Mouse (Mus musculus): ENCODE data around the gene Rnf212. TPM values are rescaled to one million over a fixed set of nuclear protein-coding genes. Genes with fewer than 3 reads are reported as not detected.

Gene Rnf212
- polyA plus RNA-seq, 1 experiment from 2014 or later, result not detected

GRCm38 (mm10) chr5:108703754-108704626 is 70.8 kb downstream of the Rnf212 start:
- Histone ChIP-seq H3K27me3 (ENCODE audit: control insufficient read depth, insufficient read depth, low read length) (no peaks in the 10 kb centered on the region), H3K4me2 (replicated peaks) (no peak overlapping the region), H3K4me3 (replicated peaks; ENCODE audit: low read length) (no peak overlapping the region), H3K9me3 (ENCODE audit: control insufficient read depth, low read length) (no peaks in the 10 kb centered on the region), H3K4me1 (replicated peaks; ENCODE audit: control insufficient read depth, insufficient read depth, low read length) (no peaks in the 10 kb centered on the region), H3K36me3 (replicated peaks; ENCODE audit: control insufficient read depth, insufficient read depth) (no peaks in the 10 kb centered on the region; the same call in 1 of the 2 replicates), H3K27ac (no peak overlapping the region), H3K9ac (no peak overlapping the region)
- no peak for DNase-seq (ENCODE audit: low spot score)
- WGBS, result 87% methylated on average over 12 of the region's 12 CpGs
- ATAC-seq (ENCODE audit: low FRiP score), result no peak

- no peak for DNase-seq (ENCODE audit: low spot score)
- Histone ChIP-seq H3K27ac (no peak overlapping the region), H3K4me1 (replicated peaks; ENCODE audit: control insufficient read depth, insufficient read depth, low read length) (peaks cover 4% of the 10 kb centered on the region; the same call in 1 of the 2 replicates), H3K9me3 (ENCODE audit: control insufficient read depth, low read length) (no peaks in the 10 kb centered on the region), H3K9ac (no peak overlapping the region), H3K4me3 (replicated peaks; ENCODE audit: low read length) (no peak overlapping the region), H3K36me3 (replicated peaks; ENCODE audit: control insufficient read depth, insufficient read depth) (no peaks in the 10 kb centered on the region; the same call in 1 of the 2 replicates), H3K27me3 (ENCODE audit: control insufficient read depth, insufficient read depth, low read length) (no peaks in the 10 kb centered on the region), H3K4me2 (replicated peaks) (no peak overlapping the region)
- 57% methylated on average over 10 of the region's 10 CpGs for WGBS
- ATAC-seq (ENCODE audit: low FRiP score), result no peak
Observed at GRCm38 (mm10) chr5:108701341-108702021, 73.3 kb downstream of the Rnf212 start.

GRCm38 (mm10) chr5:108700346-108700745 is 74.4 kb downstream of the Rnf212 start:
- ATAC-seq (ENCODE audit: low FRiP score), result no peak
- 48% methylated on average over 3 of the region's 3 CpGs for WGBS

DNA sequence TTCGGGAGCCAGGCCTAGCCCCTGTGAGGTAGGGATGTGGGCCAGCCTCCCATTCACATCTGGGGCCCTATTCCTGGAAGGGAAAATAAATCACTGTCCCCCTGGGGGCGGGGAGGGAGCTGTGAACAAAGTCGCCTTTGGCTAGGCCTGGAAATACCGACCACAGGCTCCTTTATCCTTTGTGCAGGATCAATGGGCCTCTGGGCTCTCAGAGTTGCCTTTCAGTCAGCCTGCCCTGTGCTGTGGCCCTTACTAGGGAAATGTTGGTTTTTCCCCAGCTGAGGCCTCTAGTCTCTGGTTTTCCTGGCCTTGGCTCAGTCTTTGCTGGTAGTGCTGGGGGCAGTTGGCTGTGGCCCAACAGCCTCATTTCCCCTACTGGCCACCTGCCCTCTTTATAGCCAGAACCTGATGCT is 77.4 kb downstream of the Rnf212 start:
- no peaks in the 10 kb centered on the region for H3K36me3 ChIP-seq (replicated peaks; ENCODE audit: control insufficient read depth, insufficient read depth)
- DNase-seq (ENCODE audit: low spot score), result peak; percentile 52
- H3K4me1 ChIP-seq (replicated peaks; ENCODE audit: control insufficient read depth, insufficient read depth, low read length), result peaks cover 9% of the 10 kb centered on the region; the same call in 1 of the 2 replicates

More at GRCm38 (mm10) chr5:108700346-108700745, 74.4 kb downstream of the Rnf212 start:
- H3K4me1 ChIP-seq (replicated peaks; ENCODE audit: control insufficient read depth, insufficient read depth, low read length), result peaks cover 4% of the 10 kb centered on the region; the same call in 1 of the 2 replicates
- H3K9ac ChIP-seq, result no peak overlapping the region
- H3K27me3 ChIP-seq (ENCODE audit: control insufficient read depth, insufficient read depth, low read length), result peaks cover 4% of the 10 kb centered on the region; the same call in 1 of the 2 replicates
- no peaks in the 10 kb centered on the region for H3K9me3 ChIP-seq (ENCODE audit: control insufficient read depth, low read length)
- DNase-seq (ENCODE audit: low spot score), result no peak
- H3K4me2 ChIP-seq (replicated peaks), result no peak overlapping the region
- H3K27ac ChIP-seq, result no peak overlapping the region
- no peaks in the 10 kb centered on the region for H3K36me3 ChIP-seq (replicated peaks; ENCODE audit: control insufficient read depth, insufficient read depth)
- no peak overlapping the region for H3K4me3 ChIP-seq (replicated peaks; ENCODE audit: low read length)

DNA sequence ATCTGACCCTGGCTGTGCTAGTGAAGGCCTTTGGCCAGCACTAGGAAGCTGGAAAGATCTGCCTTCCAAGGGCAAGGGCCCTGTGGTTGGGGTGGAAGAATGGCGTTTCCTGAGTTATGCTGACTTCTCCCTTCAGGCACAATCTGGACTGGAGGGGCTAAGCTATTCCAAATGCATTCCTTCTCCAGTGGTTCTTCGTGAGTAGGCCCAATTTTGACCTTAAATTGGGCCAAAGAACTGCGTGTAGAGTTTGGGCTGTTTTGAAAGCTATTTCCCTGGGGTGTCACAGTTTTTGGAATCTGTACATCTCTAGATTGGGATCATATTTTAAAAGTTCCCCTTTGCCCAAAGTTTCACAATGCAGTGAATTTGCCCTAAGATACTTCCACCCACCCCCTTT is 78.2 kb downstream of the Rnf212 start:
- Histone ChIP-seq H3K4me3 (replicated peaks; ENCODE audit: low read length) (no peak overlapping the region), H3K9me3 (ENCODE audit: control insufficient read depth, low read length) (no peaks in the 10 kb centered on the region), H3K9ac (no peak overlapping the region), H3K27me3 (ENCODE audit: control insufficient read depth, insufficient read depth, low read length) (peaks cover 30% of the 10 kb centered on the region; the same call in 1 of the 2 replicates), H3K4me2 (replicated peaks) (no peak overlapping the region), H3K36me3 (replicated peaks; ENCODE audit: control insufficient read depth, insufficient read depth) (no peaks in the 10 kb centered on the region), H3K27ac (peak overlapping the region; percentile 14; the same call in 1 of the 2 replicates), H3K4me1 (replicated peaks; ENCODE audit: control insufficient read depth, insufficient read depth, low read length) (peaks cover 9% of the 10 kb centered on the region; the same call in 1 of the 2 replicates)
- ATAC-seq (ENCODE audit: low FRiP score) (no peak), DNase-seq (ENCODE audit: low spot score) (no peak)
- WGBS, result 65% methylated on average over 3 of the region's 3 CpGs

More for the DNA sequence above, 77.4 kb downstream of the Rnf212 start:
- WGBS, result 21% methylated on average over 4 of the region's 4 CpGs
- Histone ChIP-seq H3K27me3 (ENCODE audit: control insufficient read depth, insufficient read depth, low read length) (peaks cover 23% of the 10 kb centered on the region; the same call in 1 of the 2 replicates), H3K27ac (peak overlapping the region; percentile 47), H3K4me3 (replicated peaks; ENCODE audit: low read length) (no peak overlapping the region), H3K9ac (no peak overlapping the region), H3K9me3 (ENCODE audit: control insufficient read depth, low read length) (no peaks in the 10 kb centered on the region), H3K4me2 (replicated peaks) (no peak overlapping the region)
- ATAC-seq (ENCODE audit: low FRiP score), result peak; percentile 38; the same call in 1 of the 2 replicates

DNA sequence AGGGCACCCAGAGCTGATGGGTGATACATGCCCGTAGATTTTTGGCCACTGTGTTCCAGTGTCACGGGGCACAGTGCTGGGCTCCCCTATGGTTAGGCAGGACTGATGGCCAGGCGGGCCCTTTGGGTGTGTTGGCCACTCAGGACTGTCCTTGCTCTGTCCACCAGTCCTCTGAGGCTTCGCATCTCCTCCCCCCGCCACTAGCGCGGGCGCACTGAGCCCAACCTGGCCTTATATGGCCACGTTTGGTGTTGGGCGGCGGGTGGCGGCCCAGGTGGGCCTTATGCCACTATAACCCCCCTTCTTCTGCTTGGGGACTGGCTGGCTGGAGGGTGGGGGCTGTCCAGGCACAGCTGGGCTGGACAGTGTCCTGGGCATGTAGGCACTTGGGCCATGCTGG is 78.9 kb downstream of the Rnf212 start:
- WGBS, result 95% methylated on average over 12 of the region's 12 CpGs
- no peak for DNase-seq (ENCODE audit: low spot score)
- Histone ChIP-seq H3K4me1 (replicated peaks; ENCODE audit: control insufficient read depth, insufficient read depth, low read length) (peaks cover 9% of the 10 kb centered on the region; the same call in 1 of the 2 replicates), H3K4me3 (replicated peaks; ENCODE audit: low read length) (no peak overlapping the region), H3K4me2 (replicated peaks) (no peak overlapping the region), H3K27me3 (ENCODE audit: control insufficient read depth, insufficient read depth, low read length) (peaks cover 30% of the 10 kb centered on the region; the same call in 1 of the 2 replicates), H3K36me3 (replicated peaks; ENCODE audit: control insufficient read depth, insufficient read depth) (no peaks in the 10 kb centered on the region), H3K9ac (no peak overlapping the region), H3K9me3 (ENCODE audit: control insufficient read depth, low read length) (no peaks in the 10 kb centered on the region), H3K27ac (no peak overlapping the region)
- ATAC-seq (ENCODE audit: low FRiP score), result no peak

DNA sequence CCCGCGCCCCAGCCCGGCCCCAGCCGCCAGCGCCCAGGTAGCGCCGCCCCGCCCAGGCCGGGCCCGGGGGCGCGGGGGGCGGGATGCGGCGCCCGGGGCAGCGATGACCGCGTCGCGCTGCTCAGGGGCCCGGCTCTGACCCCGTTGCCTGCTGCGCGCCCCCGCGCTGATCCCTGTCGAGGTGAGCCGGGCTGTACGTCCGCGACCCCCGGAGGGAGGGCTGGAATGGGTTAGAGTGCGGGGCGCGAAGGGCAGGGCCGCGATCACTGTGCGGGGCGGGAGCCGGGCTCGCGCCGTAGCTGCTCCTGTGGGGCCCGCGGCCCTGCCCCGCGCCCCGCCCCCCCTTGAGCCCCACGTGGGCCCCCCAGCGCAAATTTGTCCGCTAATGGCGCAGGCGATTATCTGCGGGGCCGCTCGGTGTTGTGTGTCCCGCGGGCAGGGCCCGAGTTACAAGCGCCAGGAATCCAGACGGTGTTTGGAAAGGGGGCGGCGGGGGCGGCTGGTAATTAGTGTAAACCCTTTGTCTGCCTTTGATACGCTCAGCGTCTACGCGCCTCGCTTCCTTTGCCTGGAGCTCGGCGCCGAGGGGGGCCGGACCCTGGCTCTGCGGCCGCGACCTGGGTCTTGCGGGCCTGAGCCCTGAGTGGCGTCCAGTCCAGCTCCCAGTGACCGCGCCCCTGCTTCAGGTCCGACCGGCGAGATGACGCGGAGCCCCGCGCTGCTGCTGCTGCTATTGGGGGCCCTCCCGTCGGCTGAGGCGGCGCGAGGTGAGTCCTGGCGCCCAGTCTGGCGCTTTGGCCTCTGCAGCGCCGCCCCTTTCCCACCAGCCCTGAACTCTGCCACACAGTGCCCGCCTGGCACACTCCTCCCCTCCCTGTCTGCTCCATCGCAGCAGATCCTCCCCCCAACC is 80.2 kb downstream of the Rnf212 start:
- Histone ChIP-seq H3K9ac (peak overlapping the region; percentile 50), H3K27me3 (ENCODE audit: control insufficient read depth, insufficient read depth, low read length) (peaks cover 30% of the 10 kb centered on the region; the same call in 1 of the 2 replicates), H3K36me3 (replicated peaks; ENCODE audit: control insufficient read depth, insufficient read depth) (no peaks in the 10 kb centered on the region), H3K4me2 (replicated peaks) (peak overlapping the region; percentile 89), H3K9me3 (ENCODE audit: control insufficient read depth, low read length) (no peaks in the 10 kb centered on the region), H3K4me1 (replicated peaks; ENCODE audit: control insufficient read depth, insufficient read depth, low read length) (peaks cover 9% of the 10 kb centered on the region; the same call in 1 of the 2 replicates), H3K27ac (no peak overlapping the region), H3K4me3 (replicated peaks; ENCODE audit: low read length) (peak overlapping the region; percentile 50)
- ATAC-seq (ENCODE audit: low FRiP score), result peak; percentile 44
- no peak for DNase-seq (ENCODE audit: low spot score)
- WGBS, result under 1% methylated on average over 84 of the region's 99 CpGs

- H3K36me3 ChIP-seq (replicated peaks; ENCODE audit: control insufficient read depth, insufficient read depth), result no peaks in the 10 kb centered on the region
- no peaks in the 10 kb centered on the region for H3K9me3 ChIP-seq (ENCODE audit: control insufficient read depth, low read length)
- peaks cover 9% of the 10 kb centered on the region; the same call in 1 of the 2 replicates for H3K4me1 ChIP-seq (replicated peaks; ENCODE audit: control insufficient read depth, insufficient read depth, low read length)
- peak overlapping the region; percentile 89 for H3K4me2 ChIP-seq (replicated peaks)
- DNase-seq (ENCODE audit: low spot score), result peak; percentile 83
- peaks cover 30% of the 10 kb centered on the region; the same call in 1 of the 2 replicates for H3K27me3 ChIP-seq (ENCODE audit: control insufficient read depth, insufficient read depth, low read length)
- 2% methylated on average over 34 of the region's 43 CpGs for WGBS
- H3K4me3 ChIP-seq (replicated peaks; ENCODE audit: low read length), result peak overlapping the region; percentile 50
- H3K9ac ChIP-seq, result peak overlapping the region; percentile 50
- H3K27ac ChIP-seq, result no peak overlapping the region
- peak; percentile 93 for ATAC-seq (ENCODE audit: low FRiP score)
Observed at GRCm38 (mm10) chr5:108693872-108694288, 80.9 kb downstream of the Rnf212 start.
